Mouse (Mus musculus) right cerebral cortex, postnatal 25 days (tissue): ENCODE results near the gene Sorcs3.

ENCODE experiments used
- DNase-seq: peaks from one replicate; pipeline ENCODE4 v3.0.0; 2022

Sorcs3 gene

GRCm38 (mm10) chr19:48285602-48286225 is 79.9 kb downstream of the Sorcs3 start:
- peak; percentile 63 for DNase-seq

GRCm38 (mm10) chr19:48294251-48294650 is 88.4 kb downstream of the Sorcs3 start:
- no peak for DNase-seq

- no peak for DNase-seq
Observed at GRCm38 (mm10) chr19:48298384-48298783, 92.6 kb downstream of the Sorcs3 start.

- DNase-seq, result no peak
Observed at GRCm38 (mm10) chr19:48300440-48301231, 94.8 kb downstream of the Sorcs3 start.

GRCm38 (mm10) chr19:48301300-48301699 is 95.5 kb downstream of the Sorcs3 start:
- DNase-seq, result no peak

- no peak for DNase-seq
Observed at GRCm38 (mm10) chr19:48308341-48308740, 102.5 kb downstream of the Sorcs3 start.

- DNase-seq, result no peak
Observed at GRCm38 (mm10) chr19:48309531-48310337, 103.9 kb downstream of the Sorcs3 start.

- DNase-seq, result no peak
Observed at GRCm38 (mm10) chr19:48310338-48310710, 104.5 kb downstream of the Sorcs3 start.

- no peak for DNase-seq
Observed at GRCm38 (mm10) chr19:48313776-48314175, 108.0 kb downstream of the Sorcs3 start.

- no peak for DNase-seq
Observed at GRCm38 (mm10) chr19:48327115-48327514, 121.3 kb downstream of the Sorcs3 start.

- DNase-seq, result no peak
Observed at GRCm38 (mm10) chr19:48328171-48328570, 122.3 kb downstream of the Sorcs3 start.

- DNase-seq, result no peak
Observed at GRCm38 (mm10) chr19:48331640-48332039, 125.8 kb downstream of the Sorcs3 start.

- no peak for DNase-seq
Observed at GRCm38 (mm10) chr19:48333085-48333484, 127.3 kb downstream of the Sorcs3 start.

GRCm38 (mm10) chr19:48337461-48337860 is 131.6 kb downstream of the Sorcs3 start:
- no peak for DNase-seq

- no peak for DNase-seq
Observed at GRCm38 (mm10) chr19:48338098-48338497, 132.3 kb downstream of the Sorcs3 start.

- no peak for DNase-seq
Observed at GRCm38 (mm10) chr19:48342770-48343169, 136.9 kb downstream of the Sorcs3 start.

- no peak for DNase-seq
Observed at GRCm38 (mm10) chr19:48343442-48343841, 137.6 kb downstream of the Sorcs3 start.

GRCm38 (mm10) chr19:48347116-48347515 is 141.3 kb downstream of the Sorcs3 start:
- DNase-seq, result no peak

- no peak for DNase-seq
Observed at GRCm38 (mm10) chr19:48356806-48357205, 151.0 kb downstream of the Sorcs3 start.

GRCm38 (mm10) chr19:48362167-48362566 is 156.3 kb downstream of the Sorcs3 start:
- no peak for DNase-seq

- peak; percentile 58 for DNase-seq
Observed at GRCm38 (mm10) chr19:48368056-48368455, 162.2 kb downstream of the Sorcs3 start.

- DNase-seq, result no peak
Observed at GRCm38 (mm10) chr19:48371787-48372186, 166.0 kb downstream of the Sorcs3 start.

GRCm38 (mm10) chr19:48378006-48378540 is 172.2 kb downstream of the Sorcs3 start:
- no peak for DNase-seq
